8 mouse cellular contexts compared by ENCODE assay signal in the genomic region with DNA sequence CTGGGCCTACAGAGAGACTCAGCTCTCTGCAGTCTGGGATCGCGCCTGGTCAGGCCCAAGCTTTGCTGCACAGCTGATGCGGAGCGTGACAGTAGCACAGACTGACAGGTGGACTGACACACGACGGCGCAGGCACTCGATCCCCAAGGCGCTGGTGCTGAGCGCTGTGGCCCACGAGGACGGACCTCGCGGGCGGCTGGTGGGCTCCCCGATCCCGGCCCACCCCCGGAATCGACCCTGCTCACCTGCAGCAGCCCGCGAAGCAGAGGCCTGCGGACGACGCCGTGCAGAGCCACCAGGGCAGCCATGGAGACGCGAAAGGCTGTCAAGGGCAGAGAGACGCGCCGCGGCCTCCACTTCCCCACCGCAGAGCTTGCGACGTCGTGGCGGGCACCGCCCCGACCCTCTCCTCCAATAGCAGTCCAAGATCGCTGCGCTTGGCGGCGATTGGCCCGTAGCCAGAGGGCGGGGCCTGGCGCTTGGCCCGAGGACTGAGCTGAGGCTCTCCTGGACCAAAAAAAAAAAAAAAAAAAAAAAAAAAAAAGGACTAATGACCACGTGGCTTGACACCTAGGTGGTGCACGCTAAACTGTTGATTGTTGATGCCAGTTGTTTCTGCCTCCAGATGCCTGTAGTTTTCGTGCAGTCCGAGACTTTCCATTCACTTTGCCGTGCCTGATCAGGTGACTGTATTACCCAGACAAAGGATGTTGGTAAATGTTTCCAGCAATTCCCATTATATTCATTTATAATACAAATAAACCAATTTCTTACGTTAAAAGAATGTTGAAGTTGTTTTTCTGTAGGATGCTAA. TPM values are rescaled to one million over a fixed set of nuclear protein-coding genes. Genes with fewer than 3 reads are reported as not detected.
DNase-seq lines count a peak whose midpoint lies in the region; ATAC-seq lines count a peak whose summit lies in the region.

Acat1 (minus strand) TSS at position 415 of the 814 bp plus-strand sequence.

- peak within 1 kb of the TSS; percentile 82 for H3K27ac ChIP-seq in hindbrain, embryonic 14.5 days

- 4% methylated on average over 52 of the region's 52 CpGs for WGBS in hindbrain, embryonic 14.5 days

- DNase-seq in R1 (ENCODE audit: low read depth, low spot score), result peak; percentile 92
- peak; percentile 97 to 99 for DNase-seq in cerebellum, postnatal 25 days
- DNase-seq in frontal cortex, postnatal 25 days (ENCODE audit: low spot score in 2 of 2), result peak; percentile 77 to 88
- peak; percentile 97 for DNase-seq in hindbrain, embryonic 14.5 days (ENCODE audit: low spot score)
- DNase-seq in layer of hippocampus, postnatal 36 days, result peak; percentile 93
- peak; percentile 97 for DNase-seq in lung, postnatal 36 days
- DNase-seq in retina, postnatal 1 day, result peak; percentile 94
- peak; percentile 90 to 92 for DNase-seq in urinary bladder, adult 18-20 months (ENCODE audit: low spot score in 2 of 2)

- H3K4me3 ChIP-seq in hindbrain, embryonic 14.5 days (replicated peaks; ENCODE audit: low read length), result peak within 1 kb of the TSS; percentile 72

- peak within 1 kb of the TSS; percentile 75 for H3K4me2 ChIP-seq in hindbrain, embryonic 14.5 days (replicated peaks)

- no peaks in the 10 kb centered on the region for H3K9me3 ChIP-seq in hindbrain, embryonic 14.5 days (ENCODE audit: control insufficient read depth, low read length)

- H3K36me3 ChIP-seq in hindbrain, embryonic 14.5 days (replicated peaks; ENCODE audit: control insufficient read depth, insufficient read depth), result peaks cover 10% of the 10 kb centered on the region

- no peaks in the 10 kb centered on the region for H3K27me3 ChIP-seq in hindbrain, embryonic 14.5 days (ENCODE audit: control insufficient read depth, insufficient read depth, low read length)

- H3K9ac ChIP-seq in hindbrain, embryonic 14.5 days, result peak within 1 kb of the TSS; percentile 84

- ATAC-seq in hindbrain, embryonic 14.5 days (ENCODE audit: low FRiP score), result peak; percentile 99

- H3K4me1 ChIP-seq in hindbrain, embryonic 14.5 days (replicated peaks; ENCODE audit: control insufficient read depth, insufficient read depth, low read length), result peaks cover 10% of the 10 kb centered on the region

RNA-seq across cellular contexts. Expression of gene Acat1, which starts in this region (rescaled TPM):
- polyA plus RNA-seq in hindbrain, embryonic 14.5 days (2014; fragmentation: Nextera tagmentation; extraction: Ambion mirVana), result 168 and 208 TPM in 2 replicates
- 10 to 100 TPM; 60.2 to 61.8 TPM for total RNA-seq in layer of hippocampus, postnatal 36 days (2021)

Comparison
In these comparisons a context has a peak if more than half of its experiments do, and no peak if none do; other contexts are left out.
1. Peak in every context shown above with its lines: DNase-seq, ATAC-seq, H3K4me3 ChIP-seq and H3K27ac ChIP-seq.